Mouse (Mus musculus): ENCODE results near the gene Haspin. TPM values are rescaled to one million over a fixed set of nuclear protein-coding genes. Genes with fewer than 3 reads are reported as not detected.
"Not testable (repeated sequence)": the region's sequence is repeated elsewhere in the genome, so short reads cannot be mapped to it uniquely, and the experiment has no call there.

Haspin gene
- polyA plus RNA-seq, 1 experiment: not detected

GRCm38 (mm10) chr11:73126495-73126894 lies 11.6 kb downstream of the Haspin start:
- no peak overlapping the region for H3K27ac ChIP-seq (ENCODE audit: insufficient read depth, low read depth, low read length)
- 92% methylated on average over 6 of the region's 6 CpGs for WGBS
- no peak overlapping the region for H3K4me3 ChIP-seq (ENCODE audit: insufficient read depth, low read depth, low read length)
- H3K4me1 ChIP-seq (ENCODE audit: control insufficient read depth, insufficient read depth, low read length): no peaks in the 10 kb centered on the region
- TF ChIP-seq CTCF (IDR thresholded peaks at IDR 0.05; ENCODE audit: insufficient read depth, low read depth, low read length): no peak
- no peak for TF ChIP-seq POLR2A (IDR thresholded peaks at IDR 0.05; ENCODE audit: insufficient read depth, low read depth, low read length)

- no peak overlapping the region for H3K4me3 ChIP-seq (ENCODE audit: insufficient read depth, low read depth, low read length)
- 78% methylated on average over 6 of the region's 6 CpGs for WGBS
- no peak overlapping the region for H3K27ac ChIP-seq (ENCODE audit: insufficient read depth, low read depth, low read length)
- TF ChIP-seq CTCF (IDR thresholded peaks at IDR 0.05; ENCODE audit: insufficient read depth, low read depth, low read length) (no peak), POLR2A (IDR thresholded peaks at IDR 0.05; ENCODE audit: insufficient read depth, low read depth, low read length) (no peak)
- H3K4me1 ChIP-seq (ENCODE audit: control insufficient read depth, insufficient read depth, low read length): no peaks in the 10 kb centered on the region
Measured at GRCm38 (mm10) chr11:73111414-73111813, 26.7 kb downstream of the Haspin start.

GRCm38 (mm10) chr11:73109941-73110340 lies 28.2 kb downstream of the Haspin start:
- no peak overlapping the region for H3K27ac ChIP-seq (ENCODE audit: insufficient read depth, low read depth, low read length)
- H3K4me3 ChIP-seq (ENCODE audit: insufficient read depth, low read depth, low read length): no peak overlapping the region
- whole genome bisulfite sequencing: 89% methylated on average over 3 of the region's 3 CpGs
- H3K4me1 ChIP-seq (ENCODE audit: control insufficient read depth, insufficient read depth, low read length): no peaks in the 10 kb centered on the region
- TF ChIP-seq CTCF (IDR thresholded peaks at IDR 0.05; ENCODE audit: insufficient read depth, low read depth, low read length): no peak
- TF ChIP-seq POLR2A (IDR thresholded peaks at IDR 0.05; ENCODE audit: insufficient read depth, low read depth, low read length): no peak

- no peak overlapping the region for H3K4me3 ChIP-seq (ENCODE audit: insufficient read depth, low read depth, low read length)
- no peaks in the 10 kb centered on the region for H3K4me1 ChIP-seq (ENCODE audit: control insufficient read depth, insufficient read depth, low read length)
- no peak for TF ChIP-seq CTCF (IDR thresholded peaks at IDR 0.05; ENCODE audit: insufficient read depth, low read depth, low read length)
- TF ChIP-seq POLR2A (IDR thresholded peaks at IDR 0.05; ENCODE audit: insufficient read depth, low read depth, low read length): no peak
- 79% methylated on average over 14 of the region's 14 CpGs for WGBS
- no peak overlapping the region for H3K27ac ChIP-seq (ENCODE audit: insufficient read depth, low read depth, low read length)
Measured at GRCm38 (mm10) chr11:73108898-73109625, 29.0 kb downstream of the Haspin start.

- 80% methylated on average over 5 of the region's 5 CpGs for WGBS
- TF ChIP-seq POLR2A (IDR thresholded peaks at IDR 0.05; ENCODE audit: insufficient read depth, low read depth, low read length) (no peak), CTCF (IDR thresholded peaks at IDR 0.05; ENCODE audit: insufficient read depth, low read depth, low read length) (no peak)
- H3K4me3 ChIP-seq (ENCODE audit: insufficient read depth, low read depth, low read length): no peak overlapping the region
- no peaks in the 10 kb centered on the region for H3K4me1 ChIP-seq (ENCODE audit: control insufficient read depth, insufficient read depth, low read length)
- no peak overlapping the region for H3K27ac ChIP-seq (ENCODE audit: insufficient read depth, low read depth, low read length)
Measured at GRCm38 (mm10) chr11:73108195-73108897, 29.7 kb downstream of the Haspin start.

- not testable (repeated sequence) for H3K4me1 ChIP-seq (ENCODE audit: control insufficient read depth, insufficient read depth, low read length); H3K27ac ChIP-seq (ENCODE audit: insufficient read depth, low read depth, low read length); H3K4me3 ChIP-seq (ENCODE audit: insufficient read depth, low read depth, low read length)
- whole genome bisulfite sequencing: 34% methylated on average over 3 of the region's 3 CpGs
Measured at GRCm38 (mm10) chr11:73107358-73107757, 30.7 kb downstream of the Haspin start.

GRCm38 (mm10) chr11:73105246-73105645 lies 32.8 kb downstream of the Haspin start:
- 70% methylated on average over 3 of the region's 3 CpGs for WGBS
- TF ChIP-seq POLR2A (IDR thresholded peaks at IDR 0.05; ENCODE audit: insufficient read depth, low read depth, low read length): no peak
- no peak for TF ChIP-seq CTCF (IDR thresholded peaks at IDR 0.05; ENCODE audit: insufficient read depth, low read depth, low read length)
- Histone ChIP-seq H3K27ac (ENCODE audit: insufficient read depth, low read depth, low read length) (no peak overlapping the region), H3K4me3 (ENCODE audit: insufficient read depth, low read depth, low read length) (no peak overlapping the region), H3K4me1 (ENCODE audit: control insufficient read depth, insufficient read depth, low read length) (no peaks in the 10 kb centered on the region)

GRCm38 (mm10) chr11:73101308-73101707 lies 36.8 kb downstream of the Haspin start:
- 89% methylated on average over 4 of the region's 4 CpGs for WGBS
- Histone ChIP-seq H3K4me3 (ENCODE audit: insufficient read depth, low read depth, low read length) (no peak overlapping the region), H3K27ac (ENCODE audit: insufficient read depth, low read depth, low read length) (no peak overlapping the region), H3K4me1 (ENCODE audit: control insufficient read depth, insufficient read depth, low read length) (no peaks in the 10 kb centered on the region)
- no peak for TF ChIP-seq CTCF (IDR thresholded peaks at IDR 0.05; ENCODE audit: insufficient read depth, low read depth, low read length)
- no peak for TF ChIP-seq POLR2A (IDR thresholded peaks at IDR 0.05; ENCODE audit: insufficient read depth, low read depth, low read length)

- 53% methylated on average over 14 of the region's 14 CpGs for WGBS
- TF ChIP-seq CTCF (IDR thresholded peaks at IDR 0.05; ENCODE audit: insufficient read depth, low read depth, low read length): no peak
- TF ChIP-seq POLR2A (IDR thresholded peaks at IDR 0.05; ENCODE audit: insufficient read depth, low read depth, low read length): no peak
- H3K27ac ChIP-seq (ENCODE audit: insufficient read depth, low read depth, low read length): no peak overlapping the region
Measured at GRCm38 (mm10) chr11:73099976-73100750, 37.9 kb downstream of the Haspin start.

More at GRCm38 (mm10) chr11:73099976-73100750, 37.9 kb downstream of the Haspin start:
- Histone ChIP-seq H3K4me3 (ENCODE audit: insufficient read depth, low read depth, low read length) (no peak overlapping the region), H3K4me1 (ENCODE audit: control insufficient read depth, insufficient read depth, low read length) (no peaks in the 10 kb centered on the region)
